Mouse (Mus musculus) CH12.LX (cell line): ENCODE measurements at regions not wholly inside any gene's neighbourhood (a gene's known extent, or its start where the extent isn't known, plus 50 kb on each side); places are given as distances from the start of the nearest gene placed in this dataset.

Experiments
- DNase-seq: peaks from one replicate; pipeline ENCODE4 v3.0.0-alpha.2; 2013; ENCODE audit errors: extremely low read depth
- H3K27ac ChIP-seq: 2 replicates; pipeline ENCODE4 v1.5.1; 2012; ENCODE audit warnings: low read depth, mild to moderate bottlenecking, control low read depth, moderate library complexity; ENCODE audit not compliant: insufficient read depth
- H3K27me3 ChIP-seq: replicated peaks from 2 replicates; pipeline ENCODE3; 2012; ENCODE audit warnings: inconsistent platforms
- H3K36me3 ChIP-seq, 2 experiments: replicated peaks in 1 of 2; 2 replicates each; pipeline versions ENCODE3 to v1.6.1; 2012; ENCODE audit warnings: inconsistent platforms in 1 of 2, low read length in 1 of 2, mild to moderate bottlenecking in 1 of 2, mixed read lengths in 1 of 2, moderate library complexity in 1 of 2; ENCODE audit not compliant: control insufficient read depth in 1 of 2, insufficient read depth in 1 of 2
- H3K4me1 ChIP-seq, 2 experiments: 2 replicates each; pipeline ENCODE4 v1.6.1; 2012; ENCODE audit warnings: inconsistent platforms in 1 of 2, moderate library complexity in 1 of 2; ENCODE audit not compliant: insufficient read depth in 2 of 2, control insufficient read depth in 1 of 2
- H3K4me2 ChIP-seq: 2 replicates; pipeline ENCODE4 v1.6.1; 2012; ENCODE audit warnings: low read depth, mild to moderate bottlenecking, control low read depth; ENCODE audit not compliant: poor library complexity, insufficient read depth, severe bottlenecking
- H3K4me3 ChIP-seq, 3 experiments: fragments of 150-350 bp in 1 of 3; sonication (generic) in 1 of 3; replicated peaks in 1 of 3; 2 replicates each; pipeline versions ENCODE3 to v1.5.1; 2011 to 2012; ENCODE audit warnings: low read depth in 2 of 3, low read length in 2 of 3, mild to moderate bottlenecking in 2 of 3, moderate library complexity in 2 of 3, control low read depth in 1 of 3, improper control_type of control experiment in 1 of 3, inconsistent platforms in 1 of 3, mixed read lengths in 1 of 3; ENCODE audit not compliant: poor library complexity in 1 of 3
- H3K79me2 ChIP-seq: replicated peaks from 2 replicates; pipeline ENCODE4 v1.6.1; 2012; ENCODE audit warnings: mild to moderate bottlenecking, moderate library complexity; ENCODE audit not compliant: control insufficient read depth, poor library complexity, insufficient read depth, severe bottlenecking; ENCODE audit errors: extremely low read depth
- H3K9ac ChIP-seq: 2 replicates; pipeline ENCODE4 v1.6.1; 2012; ENCODE audit warnings: low read depth, mild to moderate bottlenecking, control low read depth, moderate library complexity; ENCODE audit not compliant: insufficient read depth
- H3K9me3 ChIP-seq: replicated peaks from 2 replicates; pipeline ENCODE3; 2012; ENCODE audit warnings: low read length, inconsistent platforms, mixed read lengths
- BHLHE40 ChIP-seq: IDR thresholded peaks from 2 replicates; pipeline ENCODE4 v1.6.1; 2011; ENCODE audit warnings: mild to moderate bottlenecking, low read depth, low read length, improper control_type of control experiment
- CHD2 ChIP-seq: IDR thresholded peaks from 2 replicates; pipeline ENCODE4 v1.6.1; 2011; ENCODE audit warnings: low read length, improper control_type of control experiment
- E2F4 ChIP-seq: IDR thresholded peaks from 2 replicates; pipeline ENCODE4 v1.6.1; 2011; ENCODE audit warnings: low read depth, low read length, improper control_type of control experiment; ENCODE audit not compliant: insufficient replicate concordance
- ETS1 ChIP-seq: conservative IDR thresholded peaks from 2 replicates; pipeline ENCODE4 v1.6.1; 2012; ENCODE audit warnings: low read depth, mild to moderate bottlenecking, inconsistent platforms, low read length, improper control_type of control experiment, moderate library complexity
- GABPA ChIP-seq: IDR thresholded peaks from 2 replicates; pipeline ENCODE4 v1.6.1; 2012; ENCODE audit warnings: low read depth, low read length, improper control_type of control experiment, inconsistent platforms; ENCODE audit not compliant: insufficient replicate concordance
- IRF4 ChIP-seq: IDR thresholded peaks from 2 replicates; pipeline ENCODE4 v1.6.1; 2014; ENCODE audit warnings: low read depth, mild to moderate bottlenecking, inconsistent platforms, low read length, improper control_type of control experiment
- JUN ChIP-seq: IDR thresholded peaks from 2 replicates; pipeline ENCODE4 v1.6.1; 2011; ENCODE audit warnings: low read depth, mild to moderate bottlenecking, low read length, improper control_type of control experiment, moderate library complexity; ENCODE audit not compliant: insufficient read depth
- JUND ChIP-seq: conservative IDR thresholded peaks from 2 replicates; pipeline ENCODE4 v1.6.1; 2011; ENCODE audit warnings: low read depth, low read length, improper control_type of control experiment
- KAT2A ChIP-seq: IDR thresholded peaks from 2 replicates; pipeline ENCODE4 v1.6.1; 2012; ENCODE audit warnings: low read length, improper control_type of control experiment, inconsistent platforms; ENCODE audit not compliant: insufficient replicate concordance
- MAZ ChIP-seq: IDR thresholded peaks from 2 replicates; pipeline ENCODE4 v1.6.1; 2012; ENCODE audit warnings: low read depth, mild to moderate bottlenecking, inconsistent platforms, low read length, improper control_type of control experiment, moderate library complexity
- MEF2A ChIP-seq: IDR thresholded peaks from 2 replicates; pipeline ENCODE4 v1.6.1; 2014; ENCODE audit warnings: low read depth, mild to moderate bottlenecking, inconsistent platforms, low read length, improper control_type of control experiment, borderline replicate concordance
- MYC ChIP-seq: IDR thresholded peaks from 2 replicates; pipeline ENCODE4 v1.6.1; 2011; ENCODE audit warnings: low read depth, mild to moderate bottlenecking, improper control_type of control experiment, low read length
- NELFE ChIP-seq: IDR thresholded peaks from 2 replicates; pipeline ENCODE4 v1.6.1; 2011; ENCODE audit warnings: low read depth, low read length, improper control_type of control experiment
- NRF1 ChIP-seq: IDR thresholded peaks from 2 replicates; pipeline ENCODE4 v1.6.1; 2014; ENCODE audit warnings: low read depth, mild to moderate bottlenecking, inconsistent platforms, low read length, improper control_type of control experiment, moderate library complexity
- PAX5 ChIP-seq: IDR thresholded peaks from 2 replicates; pipeline ENCODE4 v1.6.1; 2012; ENCODE audit warnings: low read length, inconsistent platforms, mixed read lengths
- POLR2A ChIP-seq: IDR thresholded peaks from 2 replicates; pipeline ENCODE4 v1.6.1; 2011; ENCODE audit warnings: low read depth, mild to moderate bottlenecking, improper control_type of control experiment, low read length
- RAD21 ChIP-seq: IDR thresholded peaks from 2 replicates; pipeline ENCODE4 v1.6.1; 2011; ENCODE audit warnings: low read depth, mild to moderate bottlenecking, low read length, improper control_type of control experiment, moderate library complexity
- RCOR1 ChIP-seq: conservative IDR thresholded peaks from 2 replicates; pipeline ENCODE4 v1.6.1; 2012; ENCODE audit warnings: low read depth, mild to moderate bottlenecking, inconsistent platforms, low read length, improper control_type of control experiment
- SIN3A ChIP-seq: IDR thresholded peaks from 2 replicates; pipeline ENCODE4 v1.6.1; 2012; ENCODE audit warnings: low read length, improper control_type of control experiment, inconsistent platforms
- SMC3 ChIP-seq: IDR thresholded peaks from 2 replicates; pipeline ENCODE4 v1.6.1; 2011; ENCODE audit warnings: low read depth, low read length, improper control_type of control experiment
- TBP ChIP-seq: conservative IDR thresholded peaks from 2 replicates; pipeline ENCODE4 v1.6.1; 2011; ENCODE audit warnings: low read depth, low read length, improper control_type of control experiment
- USF1 ChIP-seq: IDR thresholded peaks from 2 replicates; pipeline ENCODE4 v1.6.1; 2014; ENCODE audit warnings: low read depth, mild to moderate bottlenecking, inconsistent platforms, low read length, improper control_type of control experiment
- USF2 ChIP-seq: conservative IDR thresholded peaks from 2 replicates; pipeline ENCODE4 v1.6.1; 2011; ENCODE audit warnings: low read depth, low read length, improper control_type of control experiment
- ZMIZ1 ChIP-seq: IDR thresholded peaks from 2 replicates; pipeline ENCODE4 v1.6.1; 2012; ENCODE audit warnings: low read depth, mild to moderate bottlenecking, inconsistent platforms, low read length, improper control_type of control experiment
- ZNF384 ChIP-seq: IDR thresholded peaks from 2 replicates; pipeline ENCODE4 v1.6.1; 2012; ENCODE audit warnings: low read depth, low read length, improper control_type of control experiment, inconsistent platforms
- dilution Hi-C: fragments of 300-500 bp; cut with MboI; formaldehyde crosslinking; loops from 2 replicates; pipeline ENCODE4 v1.14.3; 2020; ENCODE audit warnings: low sequenced_read_pairs; ENCODE audit not compliant: extremely low pct_unique_long_range_greater_than_20kb, extremely low pct_ligation_motif_present
- in situ Hi-C: fragments of 300-500 bp; cut with MboI; formaldehyde crosslinking; loops from 3 replicates; pipeline ENCODE4 v1.14.3; 2019; ENCODE audit warnings: low sequenced_read_pairs, low pct_ligation_motif_present, low pct_unique_long_range_greater_than_20kb, mixed read lengths

DNA sequence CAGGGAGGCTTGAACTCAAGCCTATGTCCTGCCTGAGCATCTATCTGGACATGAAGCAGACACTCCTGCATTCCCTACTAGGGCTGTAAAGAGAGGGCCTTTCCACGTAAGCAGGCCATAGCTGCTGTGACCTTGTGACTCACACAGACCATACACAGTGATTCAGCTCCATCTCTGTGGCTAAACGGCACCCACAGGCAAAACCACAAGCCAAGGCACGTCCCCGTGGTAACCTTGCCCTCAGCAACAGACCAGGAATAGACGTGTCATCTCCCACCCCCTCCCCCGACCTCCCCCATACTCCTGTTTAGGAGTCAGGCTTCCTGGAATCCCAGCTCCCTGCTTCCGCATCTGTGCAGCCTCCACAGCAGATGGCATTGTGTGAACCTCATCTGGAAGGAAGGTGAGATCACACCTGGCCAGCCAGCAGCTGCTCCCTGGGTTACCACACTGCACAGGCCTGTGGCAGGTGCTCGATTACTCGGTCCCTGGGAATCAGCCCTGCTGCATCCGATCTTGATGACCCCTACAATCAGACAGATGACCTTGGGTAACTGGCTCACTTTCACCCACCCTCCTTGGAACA, 79.2 kb upstream of the Hand1 start:
- Histone ChIP-seq H3K4me2 (no peak overlapping the region), H3K4me3 (no peak overlapping the region)
- dilution Hi-C loops, result no loop called here

GRCm38 (mm10) chr11:57904216-57904615, 71.6 kb upstream of the Hand1 start:
- H3K27ac ChIP-seq, result no peak overlapping the region
- dilution Hi-C loops, result no loop called here
- TF ChIP-seq NRF1, result no peak
- TF ChIP-seq SIN3A, result no peak
- no peak for TF ChIP-seq SMC3
- no peak for TF ChIP-seq USF2
- TF ChIP-seq JUN, result no peak
- TF ChIP-seq CHD2, result no peak
- TF ChIP-seq MEF2A, result no peak
- no peak for TF ChIP-seq E2F4
- no peak for TF ChIP-seq PAX5
- TF ChIP-seq NELFE, result no peak
- no peak for TF ChIP-seq JUND
- TF ChIP-seq MYC, result no peak
- no peak for TF ChIP-seq ETS1
- no peak for TF ChIP-seq GABPA
- in situ Hi-C loops, result no loop called here
- peaks cover 65% of the 10 kb centered on the region for H3K27me3 ChIP-seq
- no peak overlapping the region for H3K9ac ChIP-seq
- H3K36me3 ChIP-seq, result no peaks in the 10 kb centered on the region
- no peaks in the 10 kb centered on the region for H3K4me1 ChIP-seq
- H3K9me3 ChIP-seq, result no peaks in the 10 kb centered on the region
- no peaks in the 10 kb centered on the region for H3K79me2 ChIP-seq
- H3K4me2 ChIP-seq, result no peak overlapping the region
- no peak for DNase-seq
- no peak overlapping the region for H3K4me3 ChIP-seq

More for the DNA sequence above, 79.2 kb upstream of the Hand1 start:
- Histone ChIP-seq H3K9me3 (no peaks in the 10 kb centered on the region), H3K79me2 (no peaks in the 10 kb centered on the region), H3K9ac (no peak overlapping the region), H3K4me1 (peaks cover 5 to 8% of the 10 kb centered on the region in 2 experiments), H3K27me3 (peaks cover 66% of the 10 kb centered on the region), H3K36me3 (no peaks in the 10 kb centered on the region), H3K27ac (no peak overlapping the region)
- no peak for TF ChIP-seq ZNF384
- TF ChIP-seq IRF4, result no peak
- no peak for TF ChIP-seq KAT2A
- no peak for TF ChIP-seq JUN
- no peak for TF ChIP-seq NELFE
- no peak for TF ChIP-seq NRF1
- TF ChIP-seq SIN3A, result no peak
- no peak for TF ChIP-seq TBP
- TF ChIP-seq POLR2A, result no peak
- TF ChIP-seq USF1, result no peak
- TF ChIP-seq BHLHE40, result no peak
- TF ChIP-seq RCOR1, result no peak
- TF ChIP-seq ZMIZ1, result no peak
- no peak for TF ChIP-seq RAD21
- no peak for TF ChIP-seq MAZ
- TF ChIP-seq SMC3, result no peak
- no peak for TF ChIP-seq GABPA
- DNase-seq, result peak; percentile 17
- in situ Hi-C loops, result no loop called here
